Mouse (Mus musculus) liver, postnatal 0 days (tissue): Measurements from ENCODE around the gene Kcnmb4. TPM values are rescaled to one million over a fixed set of nuclear protein-coding genes. Genes with fewer than 3 reads are reported as not detected.

Experiments used
- ATAC-seq: fragments of 200-750 bp; cut with Nextera tagmentation; 2 replicates; pipeline ENCODE4 v1.8.0; 2017; ENCODE audit warnings: mild to moderate bottlenecking, moderate library complexity
- DNase-seq: peaks from one replicate; pipeline ENCODE4 v3.0.0-alpha.2; 2016
- H3K27ac ChIP-seq: fragments of 300-500 bp; sonication (generic); 2 replicates; pipeline ENCODE4 v1.5.1; 2014; ENCODE audit warnings: antibody characterized with exemption, moderate library complexity, mild to moderate bottlenecking, low read depth
- H3K27me3 ChIP-seq: fragments of 300-500 bp; sonication (generic); 2 replicates; pipeline ENCODE4 v1.6.1; 2014; ENCODE audit warnings: low read length, control low read depth, mixed read lengths; ENCODE audit not compliant: insufficient read depth
- H3K36me3 ChIP-seq: fragments of 300-500 bp; sonication (generic); replicated peaks from 2 replicates; pipeline ENCODE4 v1.6.1; 2014; ENCODE audit warnings: mild to moderate bottlenecking, control low read depth, low read length, moderate library complexity, mixed read lengths; ENCODE audit not compliant: insufficient read depth
- H3K4me1 ChIP-seq: fragments of 300-500 bp; sonication (generic); 2 replicates; pipeline ENCODE4 v1.6.1; 2014; ENCODE audit warnings: antibody characterized with exemption, mild to moderate bottlenecking, control low read depth; ENCODE audit not compliant: insufficient read depth
- H3K4me2 ChIP-seq: fragments of 300-500 bp; sonication (generic); 2 replicates; pipeline ENCODE4 v1.6.1; 2014; ENCODE audit warnings: low read depth, mild to moderate bottlenecking, low read length, moderate library complexity, mixed read lengths
- H3K4me3 ChIP-seq: fragments of 300-500 bp; sonication (generic); 2 replicates; pipeline ENCODE4 v1.5.1; 2014; ENCODE audit warnings: low read depth, low read length
- H3K9ac ChIP-seq: fragments of 300-500 bp; sonication (generic); replicated peaks from 2 replicates; pipeline ENCODE4 v1.6.1; 2014; ENCODE audit warnings: mild to moderate bottlenecking, moderate library complexity
- H3K9me3 ChIP-seq: fragments of 300-500 bp; sonication (generic); 2 replicates; pipeline ENCODE4 v1.6.1; 2016; ENCODE audit warnings: mild to moderate bottlenecking, control low read depth, low read length, mixed read lengths
- CTCF ChIP-seq: sonication (generic); IDR thresholded peaks from 2 replicates; pipeline ENCODE4 v1.5.1; 2016; ENCODE audit warnings: antibody characterized with exemption, low read depth
- EP300 ChIP-seq: IDR thresholded peaks from 2 replicates; pipeline ENCODE4 v1.6.1; 2016; ENCODE audit warnings: antibody characterized with exemption, low read depth, mild to moderate bottlenecking
- WGBS: fragments of 180-500 bp; shearing (Covaris S2); extraction: QIAGEN DNeasy Blood & Tissue Kit; methylation state at CpG from one replicate; pipeline ENCODE4 v1.1.7; 2014; ENCODE audit not compliant: insufficient replicate concordance; 5-methylcytosine and 5-hydroxymethylcytosine counted together
- polyA plus RNA-seq: library from polyadenylated mRNA; unstranded; fragments of >200 nt; fragmentation: Nextera tagmentation; extraction: Ambion mirVana; gene quantifications from 2 replicates; pipeline ENCODE4 v1.2.1, GENCODE M21; 2015

The Kcnmb4 gene
- 0.14 TPM in 1 of 2 replicates, not detected in the other for polyA plus RNA-seq

- H3K27me3 ChIP-seq, result peaks cover 49% of the 10 kb centered on the region
- WGBS, result 2% methylated on average over 57 of the region's 92 CpGs
- H3K27ac ChIP-seq, result no peak within 1 kb of the TSS
- 0 out of 2 replicates have a peak, but pooled peaks cover 4% of the 10 kb centered on the region for H3K9me3 ChIP-seq
- H3K36me3 ChIP-seq, result no peaks in the 10 kb centered on the region
- H3K4me3 ChIP-seq, result peak within 1 kb of the TSS; percentile 56
- peak within 1 kb of the TSS; percentile 46 for H3K9ac ChIP-seq
- no peak for TF ChIP-seq EP300
- 0 out of 2 replicates have a peak, but pooled peaks have one; percentile 12 for TF ChIP-seq CTCF
- DNase-seq (peak; percentile 27), ATAC-seq (peak; percentile 57)
- H3K4me2 ChIP-seq, result peak within 1 kb of the TSS; percentile 82
- peaks cover 8% of the 10 kb centered on the region; the same call in 1 of the 2 replicates for H3K4me1 ChIP-seq
These were observed at the start of gene Kcnmb4 for GRCm38 (mm10) chr10:116473759-116474549. Kcnmb4 (minus strand) TSS chr10:116473878.

GRCm38 (mm10) chr10:116519588-116519987 is 45.9 kb upstream of the Kcnmb4 start:
- 84% methylated on average over 1 of the region's 1 CpGs for WGBS
- no peaks in the 10 kb centered on the region for H3K27me3 ChIP-seq
- H3K9ac ChIP-seq, result no peak overlapping the region

GRCm38 (mm10) chr10:116515590-116515989 is 41.9 kb upstream of the Kcnmb4 start:
- DNase-seq, result no peak
- H3K27me3 ChIP-seq, result no peaks in the 10 kb centered on the region
- no peak for ATAC-seq
- 84% methylated on average over 6 of the region's 6 CpGs for WGBS
- H3K9ac ChIP-seq, result no peak overlapping the region
- no peak overlapping the region for H3K4me3 ChIP-seq
- H3K36me3 ChIP-seq, result no peaks in the 10 kb centered on the region; the same call in 1 of the 2 replicates
- H3K4me1 ChIP-seq, result 0 out of 2 replicates have a peak, but pooled peaks cover 3% of the 10 kb centered on the region
- no peaks in the 10 kb centered on the region for H3K9me3 ChIP-seq
- H3K4me2 ChIP-seq, result no peak overlapping the region
- TF ChIP-seq EP300, result no peak
- TF ChIP-seq CTCF, result no peak
- no peak overlapping the region for H3K27ac ChIP-seq

More at GRCm38 (mm10) chr10:116519588-116519987, 45.9 kb upstream of the Kcnmb4 start:
- Histone ChIP-seq H3K4me2 (no peak overlapping the region), H3K9me3 (no peaks in the 10 kb centered on the region), H3K36me3 (no peaks in the 10 kb centered on the region; the same call in 1 of the 2 replicates), H3K4me1 (no peaks in the 10 kb centered on the region), H3K27ac (no peak overlapping the region), H3K4me3 (no peak overlapping the region)
- no peak for TF ChIP-seq EP300
- TF ChIP-seq CTCF, result no peak
- no peak for DNase-seq
- ATAC-seq, result no peak

- no peak overlapping the region for H3K4me3 ChIP-seq
- ATAC-seq (no peak), DNase-seq (no peak)
- H3K27me3 ChIP-seq, result no peaks in the 10 kb centered on the region
- no peak overlapping the region for H3K4me2 ChIP-seq
- H3K27ac ChIP-seq, result no peak overlapping the region
- H3K4me1 ChIP-seq, result 0 out of 2 replicates have a peak, but pooled peaks cover 3% of the 10 kb centered on the region
- no peaks in the 10 kb centered on the region for H3K9me3 ChIP-seq
- H3K9ac ChIP-seq, result no peak overlapping the region
- H3K36me3 ChIP-seq, result no peaks in the 10 kb centered on the region; the same call in 1 of the 2 replicates
- WGBS, result 79% methylated on average over 4 of the region's 4 CpGs
- no peak for TF ChIP-seq CTCF
- no peak for TF ChIP-seq EP300
These were observed 41.5 kb upstream of the Kcnmb4 start for GRCm38 (mm10) chr10:116515158-116515557.

- no peak overlapping the region for H3K4me3 ChIP-seq
- peak; percentile 40; the same call in 1 of the 2 replicates for ATAC-seq
- H3K9me3 ChIP-seq, result no peaks in the 10 kb centered on the region
- no peak overlapping the region for H3K9ac ChIP-seq
- H3K36me3 ChIP-seq, result 0 out of 2 replicates have a peak, but pooled peaks cover 1% of the 10 kb centered on the region
- H3K27ac ChIP-seq, result no peak overlapping the region
- 55% methylated on average over 7 of the region's 7 CpGs for WGBS
- peak; percentile 33; the same call in 1 of the 2 replicates for TF ChIP-seq EP300
- TF ChIP-seq CTCF, result no peak
- DNase-seq, result no peak
- H3K27me3 ChIP-seq, result no peaks in the 10 kb centered on the region
- H3K4me1 ChIP-seq, result 0 out of 2 replicates have a peak, but pooled peaks cover 3% of the 10 kb centered on the region
- no peak overlapping the region for H3K4me2 ChIP-seq
These were observed 39.6 kb upstream of the Kcnmb4 start for GRCm38 (mm10) chr10:116513254-116513635.

GRCm38 (mm10) chr10:116512521-116513253 is 39.0 kb upstream of the Kcnmb4 start:
- Histone ChIP-seq H3K9me3 (no peaks in the 10 kb centered on the region), H3K4me3 (no peak overlapping the region), H3K4me1 (0 out of 2 replicates have a peak, but pooled peaks cover 3% of the 10 kb centered on the region), H3K27me3 (no peaks in the 10 kb centered on the region), H3K36me3 (0 out of 2 replicates have a peak, but pooled peaks cover 2% of the 10 kb centered on the region), H3K9ac (no peak overlapping the region), H3K4me2 (no peak overlapping the region), H3K27ac (no peak overlapping the region)
- DNase-seq (no peak), ATAC-seq (peak; percentile 10; the same call in 1 of the 2 replicates)
- TF ChIP-seq EP300 (no peak), CTCF (no peak)
- WGBS, result 76% methylated on average over 11 of the region's 11 CpGs
